20 mouse cellular contexts compared by ENCODE assay signal in genomic region chr4:108018241-108018923, GRCm38 (mm10). TPM values are rescaled to one million over a fixed set of nuclear protein-coding genes. Genes with fewer than 3 reads are reported as not detected.
DNase-seq lines count a peak whose midpoint lies in the region; ATAC-seq and TF ChIP-seq lines count a peak whose summit lies in the region.
"Had no signal": no experiment of that assay in that cellular context is flagged by ENCODE, and none has a peak within 500 bp of the region (broad histone marks: within the 10 kb centered on the region; RNA-seq: fewer than 3 reads in every experiment).

No protein-coding gene starts in this region.

- intact Hi-C loops in gastrocnemius, postnatal 14 days (cut with DNase I; ENCODE audit: low total_unique reads): no loop called here

- 40% methylated on average over 10 of the region's 10 CpGs for WGBS in limb, embryonic 11.5 days
- 47% methylated on average over 10 of the region's 10 CpGs for WGBS in limb, embryonic 10.5 days
- 52% methylated on average over 10 of the region's 10 CpGs for WGBS in embryonic facial prominence, embryonic 12.5 days

- H3K79me2 ChIP-seq in CH12.LX (replicated peaks; ENCODE audit: control insufficient read depth, extremely low read depth, insufficient read depth, poor library complexity, severe bottlenecking): no peaks in the 10 kb centered on the region

- TF ChIP-seq EP300 in CH12.LX (IDR thresholded peaks at IDR 0.05; ENCODE audit: low read length): no peak

- no peak overlapping the region for H3K9ac ChIP-seq in limb, embryonic 11.5 days (ENCODE audit: low read length)
- no peak overlapping the region for H3K9ac ChIP-seq in CH12.LX (ENCODE audit: insufficient read depth, low read depth)
- H3K9ac ChIP-seq in embryonic facial prominence, embryonic 12.5 days: no peak overlapping the region
- H3K9ac ChIP-seq: embryonic facial prominence, embryonic 15.5 days; heart, embryonic 15.5 days had no signal

- H3K27ac ChIP-seq in limb, embryonic 11.5 days (replicated peaks; ENCODE audit: low read depth, low read length): no peak overlapping the region
- H3K27ac ChIP-seq in limb, embryonic 10.5 days: no peak overlapping the region
- H3K27ac ChIP-seq in CH12.LX (ENCODE audit: insufficient read depth, low read depth): no peak overlapping the region
- H3K27ac ChIP-seq in embryonic facial prominence, embryonic 12.5 days: no peak overlapping the region
- H3K27ac ChIP-seq: embryonic facial prominence, embryonic 15.5 days; heart, embryonic 15.5 days; stomach, postnatal 0 days had no signal

- TF ChIP-seq POLR2A in CH12.LX (IDR thresholded peaks at IDR 0.05; ENCODE audit: low read depth, low read length): no peak

- TF ChIP-seq RAD21 in CH12.LX (IDR thresholded peaks at IDR 0.05; ENCODE audit: low read depth, low read length): no peak

- no peak overlapping the region for H3K4me3 ChIP-seq in limb, embryonic 11.5 days (ENCODE audit: low read depth, low read length)
- no peak overlapping the region for H3K4me3 ChIP-seq in limb, embryonic 10.5 days
- no peak overlapping the region for H3K4me3 ChIP-seq in CH12.LX (replicated peaks in 1 of 3; ENCODE audit: low read depth in 2 of 3, low read length in 2 of 3, poor library complexity in 1 of 3)
- H3K4me3 ChIP-seq in embryonic facial prominence, embryonic 12.5 days: no peak overlapping the region
- H3K4me3 ChIP-seq: embryonic facial prominence, embryonic 15.5 days; heart, embryonic 15.5 days had no signal

- peaks cover 5% of the 10 kb centered on the region for H3K4me1 ChIP-seq in limb, embryonic 11.5 days (ENCODE audit: control insufficient read depth, insufficient read depth, low read length)
- H3K4me1 ChIP-seq in limb, embryonic 10.5 days: peaks cover 28% of the 10 kb centered on the region
- H3K4me1 ChIP-seq in CH12.LX (ENCODE audit: control insufficient read depth in 1 of 2, insufficient read depth in 2 of 2): peaks cover 7 to 26% of the 10 kb centered on the region in 2 experiments; a peak in 3 of 4 replicates
- H3K4me1 ChIP-seq in embryonic facial prominence, embryonic 12.5 days: peaks cover 13% of the 10 kb centered on the region; the same call in 1 of the 2 replicates

- no peak for TF ChIP-seq CTCF in CH12.LX (conservative IDR thresholded peaks at IDR 0.05 in 1 of 2, IDR thresholded peaks at IDR 0.05 in 1 of 2; ENCODE audit: low read depth in 2 of 2, low read length in 2 of 2)

- in situ Hi-C loops in CH12.LX (cut with MboI; ENCODE audit: low pct_ligation_motif_present, low pct_unique_long_range_greater_than_20kb, low sequenced_read_pairs): no loop called here

- H3K9me3 ChIP-seq in limb, embryonic 11.5 days (ENCODE audit: control insufficient read depth, low read length): no peaks in the 10 kb centered on the region
- H3K9me3 ChIP-seq in limb, embryonic 10.5 days (replicated peaks): no peaks in the 10 kb centered on the region
- H3K9me3 ChIP-seq in CH12.LX (replicated peaks; ENCODE audit: low read length): no peaks in the 10 kb centered on the region
- no peaks in the 10 kb centered on the region for H3K9me3 ChIP-seq in embryonic facial prominence, embryonic 12.5 days
- H3K9me3 ChIP-seq: embryonic facial prominence, embryonic 15.5 days; heart, embryonic 15.5 days had no signal

- H3K27me3 ChIP-seq in limb, embryonic 11.5 days (ENCODE audit: control insufficient read depth, insufficient read depth, low read length): no peaks in the 10 kb centered on the region
- no peaks in the 10 kb centered on the region for H3K27me3 ChIP-seq in limb, embryonic 10.5 days (ENCODE audit: low read depth, poor library complexity, severe bottlenecking)
- peaks cover 3% of the 10 kb centered on the region for H3K27me3 ChIP-seq in CH12.LX (replicated peaks)
- H3K27me3 ChIP-seq in embryonic facial prominence, embryonic 12.5 days: no peaks in the 10 kb centered on the region
- H3K27me3 ChIP-seq: embryonic facial prominence, embryonic 15.5 days; Patski had no signal

- no peak for DNase-seq in limb, embryonic 11.5 days (ENCODE audit: low spot score)
- DNase-seq in limb, embryonic 10.5 days (ENCODE audit: low spot score): no peak
- DNase-seq in CH12.LX (ENCODE audit: extremely low read depth): no peak
- DNase-seq in thymus, postnatal 25 days: peak; percentile 47
- DNase-seq in cerebellum, adult 11-12 months: no peak
- DNase-seq in gastrocnemius, postnatal 14 days: no peak
- DNase-seq: adrenal gland, adult 8-10 months; cerebellum, adult 9-10 months; kidney, adult 11 months; lung, adult 18-20 months; lung, postnatal 36 days; right cerebral cortex, postnatal 25 days had no signal

- ATAC-seq in limb, embryonic 11.5 days (ENCODE audit: insufficient number of reproducible peaks, low FRiP score, low TSS enrichment, low read depth): peak; percentile 18; the same call in 1 of the 2 replicates
- no peak for ATAC-seq in embryonic facial prominence, embryonic 12.5 days (ENCODE audit: insufficient number of reproducible peaks, insufficient read depth, low FRiP score, low TSS enrichment)
- ATAC-seq: Patski had no signal

- H3K4me2 ChIP-seq in limb, embryonic 11.5 days (ENCODE audit: low read depth, severe bottlenecking): no peak overlapping the region
- no peak overlapping the region for H3K4me2 ChIP-seq in CH12.LX (ENCODE audit: insufficient read depth, low read depth, poor library complexity, severe bottlenecking)
- H3K4me2 ChIP-seq in embryonic facial prominence, embryonic 12.5 days (replicated peaks): peak overlapping the region; percentile 17; the same call in 1 of the 2 replicates
- H3K4me2 ChIP-seq: embryonic facial prominence, embryonic 15.5 days; heart, embryonic 15.5 days; liver, embryonic 11.5 days had no signal

- no peaks in the 10 kb centered on the region for H3K36me3 ChIP-seq in limb, embryonic 11.5 days (ENCODE audit: control insufficient read depth, insufficient read depth, low read length)
- H3K36me3 ChIP-seq in limb, embryonic 10.5 days: no peaks in the 10 kb centered on the region
- no peaks in the 10 kb centered on the region for H3K36me3 ChIP-seq in CH12.LX (replicated peaks in 1 of 2; ENCODE audit: control insufficient read depth in 1 of 2, insufficient read depth in 1 of 2, low read length in 1 of 2)
- no peaks in the 10 kb centered on the region for H3K36me3 ChIP-seq in embryonic facial prominence, embryonic 12.5 days
- H3K36me3 ChIP-seq: heart, embryonic 15.5 days had no signal

- dilution Hi-C loops in CH12.LX (cut with MboI; ENCODE audit: extremely low pct_ligation_motif_present, extremely low pct_unique_long_range_greater_than_20kb, low sequenced_read_pairs): no loop called here

TF ChIP-seq in CH12.LX, 34 proteins besides CTCF, POLR2A, EP300 and RAD21:
- TF ChIP-seq SIN3A (IDR thresholded peaks at IDR 0.05; ENCODE audit: low read length) (no peak), TCF12 (IDR thresholded peaks at IDR 0.05; ENCODE audit: low read depth, low read length) (0 out of 2 replicates have a peak, but pooled peaks have one; percentile 13)

RNA-seq across cellular contexts. Expression of gene Slc1a7, which starts 50.2 kb away (rescaled TPM):
- not detected in 2 replicates for polyA plus RNA-seq in limb, embryonic 11.5 days (2014; fragmentation: Nextera tagmentation; extraction: Ambion mirVana)
- not detected in 2 replicates for polyA plus RNA-seq in limb, embryonic 10.5 days (2016; fragmentation: Nextera tagmentation; extraction: Ambion mirVana)
- total RNA-seq in CH12.LX (2012; rRNA removed): not detected in 2 replicates
- not detected in 2 replicates for total RNA-seq in CH12.LX (2014; rRNA removed)
- not detected in 2 replicates for polyA plus RNA-seq in CH12.LX (2012; ENCODE audit: insufficient read length, low read depth)
- not detected in 2 replicates for polyA plus RNA-seq in embryonic facial prominence, embryonic 12.5 days (2016; fragmentation: Nextera tagmentation; extraction: Ambion mirVana)
- under 1 TPM; 0.06 to 0.09 TPM for total RNA-seq in gastrocnemius, postnatal 14 days (2021)
- total RNA-seq: hematopoietic stem cell, adult 5-6 weeks had no signal
- polyA plus RNA-seq: kidney, embryonic 16.5 days; liver, embryonic 11.5 days had no signal
